Comparison of ENCODE assay signal across 27 mouse cellular contexts in genomic region chr11:29727901-29728300, GRCm38 (mm10). TPM values are rescaled to one million over a fixed set of nuclear protein-coding genes. Genes with fewer than 3 reads are reported as not detected.
A peak's percentile ranks its signal among the peaks of the same experiment; 100 is the strongest.
DNase-seq lines count a peak whose midpoint lies in the region; ATAC-seq and TF ChIP-seq lines count a peak whose summit lies in the region.
"Had no signal": no experiment of that assay in that cellular context is flagged by ENCODE, and none has a peak within 500 bp of the region (broad histone marks: within the 10 kb centered on the region; RNA-seq: fewer than 3 reads in every experiment).

No protein-coding gene starts in this region.

- intact Hi-C loops in gastrocnemius, adult 2 months (cut with DNase I): no loop called here

- H3K9ac ChIP-seq in MEL (ENCODE audit: control insufficient read depth, low read depth, low read length, poor library complexity, severe bottlenecking): no peak overlapping the region
- no peak overlapping the region for H3K9ac ChIP-seq in midbrain, postnatal 0 days (replicated peaks; ENCODE audit: low read length, poor library complexity, severe bottlenecking)
- H3K9ac ChIP-seq: forebrain, embryonic 15.5 days; hindbrain, embryonic 14.5 days; liver, embryonic 13.5 days; lung, embryonic 15.5 days; midbrain, embryonic 13.5 days; neural tube, embryonic 13.5 days had no signal

- H3K27ac ChIP-seq in gastrocnemius, adult 2 months: peak overlapping the region; percentile 86; the same call in 1 of the 2 replicates
- H3K27ac ChIP-seq in MEL (ENCODE audit: control insufficient read depth, low read depth, low read length): no peak overlapping the region
- H3K27ac ChIP-seq in midbrain, postnatal 0 days (ENCODE audit: low read depth, low read length): no peak overlapping the region
- H3K27ac ChIP-seq: embryonic facial prominence, embryonic 10.5 days; forebrain, embryonic 15.5 days; heart, adult 2 months; hindbrain, embryonic 14.5 days; kidney, postnatal 0 days; liver, embryonic 13.5 days; lung, embryonic 15.5 days; midbrain, embryonic 13.5 days; neural tube, embryonic 13.5 days had no signal

- TF ChIP-seq CTCF in gastrocnemius, adult 2 months (IDR thresholded peaks at IDR 0.05): no peak
- no peak for TF ChIP-seq CTCF in MEL (IDR thresholded peaks at IDR 0.05 in 2 of 3, conservative IDR thresholded peaks at IDR 0.05 in 1 of 3; ENCODE audit: control insufficient read depth in 1 of 3, insufficient read depth in 1 of 3, low read depth in 2 of 3, low read length in 3 of 3, poor library complexity in 1 of 3, severe bottlenecking in 1 of 3)
- TF ChIP-seq CTCF in midbrain, postnatal 0 days (IDR thresholded peaks at IDR 0.05): no peak

- H3K36me3 ChIP-seq in MEL (ENCODE audit: control insufficient read depth in 1 of 2, insufficient read depth in 2 of 2, low read length in 2 of 2): peaks cover 3 to 6% of the 10 kb centered on the region in 2 experiments; a peak in 3 of 4 replicates
- H3K36me3 ChIP-seq in midbrain, postnatal 0 days (ENCODE audit: insufficient read depth, low read length): no peaks in the 10 kb centered on the region
- H3K36me3 ChIP-seq: embryonic facial prominence, embryonic 10.5 days; forebrain, embryonic 15.5 days; liver, embryonic 13.5 days; lung, embryonic 15.5 days; midbrain, embryonic 13.5 days; neural tube, embryonic 13.5 days had no signal

- no peak overlapping the region for H3K4me3 ChIP-seq in gastrocnemius, adult 2 months
- no peak overlapping the region for H3K4me3 ChIP-seq in MEL (ENCODE audit: control insufficient read depth in 1 of 2, insufficient read depth in 1 of 2, low read depth in 2 of 2, low read length in 2 of 2)
- H3K4me3 ChIP-seq in midbrain, postnatal 0 days (ENCODE audit: low read depth, low read length): no peak overlapping the region
- H3K4me3 ChIP-seq: embryonic facial prominence, embryonic 10.5 days; forebrain, embryonic 15.5 days; heart, adult 2 months; liver, embryonic 13.5 days; lung, embryonic 15.5 days; megakaryocyte, embryonic 14.5 days; midbrain, embryonic 13.5 days; myocyte; neural tube, embryonic 13.5 days had no signal

- peaks cover 0 to 2% of the 10 kb centered on the region in 2 experiments; a peak in 1 of 4 replicates for H3K4me1 ChIP-seq in MEL (ENCODE audit: control insufficient read depth in 1 of 2, insufficient read depth in 2 of 2, low read length in 2 of 2)
- no peaks in the 10 kb centered on the region for H3K4me1 ChIP-seq in midbrain, postnatal 0 days (ENCODE audit: insufficient read depth, low read length)
- H3K4me1 ChIP-seq: embryonic facial prominence, embryonic 10.5 days; liver, embryonic 13.5 days; lung, embryonic 15.5 days; midbrain, embryonic 13.5 days; neural tube, embryonic 13.5 days had no signal

- TF ChIP-seq EP300 in MEL (IDR thresholded peaks at IDR 0.05; ENCODE audit: low read depth in 1 of 2, low read length in 2 of 2): no peak

- ATAC-seq in granulocyte monocyte progenitor cell, adult 5-6 weeks (replicated peaks; ENCODE audit: poor library complexity, severe bottlenecking): peak; percentile 99
- peak; percentile 86 for ATAC-seq in neutrophil, adult 5-6 weeks (ENCODE audit: extremely low read depth, insufficient number of reproducible peaks, low FRiP score, poor library complexity, severe bottlenecking)
- no peak for ATAC-seq in midbrain, postnatal 0 days (ENCODE audit: low FRiP score)
- ATAC-seq: activated CD4-positive, CD25-positive, alpha-beta regulatory T cell, adult 4 months; forebrain, embryonic 15.5 days; inflammation-experienced regulatory T-cells, adult 6 months; midbrain, embryonic 13.5 days had no signal

- no peak for DNase-seq in gastrocnemius, adult 2 months
- DNase-seq in gastrocnemius, adult 8-10 months (ENCODE audit: low spot score in 2 of 2): no peak
- peak; percentile 76 for DNase-seq in MEL (ENCODE audit: low read depth, low spot score)
- DNase-seq in spleen, postnatal 4 days (ENCODE audit: low spot score in 2 of 2): no peak
- DNase-seq in midbrain, postnatal 0 days (ENCODE audit: low spot score): no peak
- DNase-seq: adrenal gland, postnatal 10 days; cerebellum, adult 9-10 months; gastrocnemius, postnatal 25 days; heart, adult 2 months; kidney, adult 2 months; liver, embryonic 13.5 days; right cerebral cortex, postnatal 4 days; thymus, adult 18-20 months; thymus, postnatal 36 days had no signal

- WGBS in midbrain, postnatal 0 days: 78% methylated on average over 1 of the region's 1 CpGs

- H3K4me2 ChIP-seq in midbrain, postnatal 0 days (ENCODE audit: low read depth, low read length, poor library complexity, severe bottlenecking): no peak overlapping the region
- H3K4me2 ChIP-seq: forebrain, embryonic 15.5 days; hindbrain, embryonic 14.5 days; liver, embryonic 13.5 days; lung, embryonic 15.5 days; midbrain, embryonic 13.5 days; neural tube, embryonic 13.5 days had no signal

- no peak for TF ChIP-seq POLR2A in MEL (IDR thresholded peaks at IDR 0.05; ENCODE audit: control insufficient read depth in 1 of 2, insufficient read depth in 1 of 2, low read depth in 1 of 2, low read length in 2 of 2, poor library complexity in 1 of 2)

- no peaks in the 10 kb centered on the region for H3K27me3 ChIP-seq in MEL (ENCODE audit: control insufficient read depth in 1 of 2, insufficient read depth in 2 of 2, low read length in 2 of 2)
- H3K27me3 ChIP-seq in midbrain, postnatal 0 days (ENCODE audit: insufficient read depth, low read length): no peaks in the 10 kb centered on the region
- H3K27me3 ChIP-seq: forebrain, embryonic 15.5 days; liver, embryonic 13.5 days; lung, embryonic 15.5 days; megakaryocyte, embryonic 14.5 days; midbrain, embryonic 13.5 days; neural tube, embryonic 13.5 days had no signal

- H3K9me3 ChIP-seq in MEL (replicated peaks; ENCODE audit: insufficient read depth, low read length): no peaks in the 10 kb centered on the region
- H3K9me3 ChIP-seq in midbrain, postnatal 0 days (ENCODE audit: low read length): no peaks in the 10 kb centered on the region
- H3K9me3 ChIP-seq: embryonic facial prominence, embryonic 10.5 days; forebrain, embryonic 15.5 days; liver, embryonic 13.5 days; lung, embryonic 15.5 days; megakaryocyte, embryonic 14.5 days; midbrain, embryonic 13.5 days; neural tube, embryonic 13.5 days had no signal

- no peak for TF ChIP-seq RAD21 in MEL (IDR thresholded peaks at IDR 0.05; ENCODE audit: low read depth, low read length)

- peaks cover 6% of the 10 kb centered on the region; the same call in 1 of the 2 replicates for H3K79me2 ChIP-seq in MEL (ENCODE audit: control insufficient read depth, insufficient read depth, low read length, poor library complexity)

TF ChIP-seq in MEL, 35 proteins besides CTCF, POLR2A, EP300 and RAD21:
- TF ChIP-seq MAX (IDR thresholded peaks at IDR 0.05; ENCODE audit: low read length) (0 out of 2 replicates have a peak, but pooled peaks have one; percentile 15), MAFK (IDR thresholded peaks at IDR 0.05; ENCODE audit: borderline replicate concordance, low read depth, low read length) (no peak)
TF ChIP-seq in MEL: peak in this region for 1.

RNA-seq across cellular contexts. Expression of gene Rtn4, which starts 35.2 kb away (rescaled TPM):
- 100 to 1,000 TPM; 639 to 764 TPM for total RNA-seq in gastrocnemius, adult 2 months (2021)
- total RNA-seq in gastrocnemius, adult 8-10 months (2022): 100 to 1,000 TPM; 621 to 893 (median 770) TPM
- 46.5 and 53.1 TPM in 2 replicates for total RNA-seq in MEL (2012; rRNA removed)
- 100 to 1,000 TPM in 1 of 2 experiments, 10 to 100 TPM in 1; 57.8 to 202 TPM for polyA plus RNA-seq in MEL (2012; ENCODE audit: insufficient read depth in 1 of 2, insufficient read length in 2 of 2, low read depth in 1 of 2, low replicate concordance in 2 of 2, missing spikeins in 1 of 2)
- 61.8 and 68.1 TPM in 2 replicates for total RNA-seq in granulocyte monocyte progenitor cell, adult 5-6 weeks (2014; fragmentation: Nextera tagmentation)
- total RNA-seq in granulocyte monocyte progenitor cell, adult 5-6 weeks (2017): 60.3 and 62.0 TPM in 2 replicates
- total RNA-seq in neutrophil, adult 5-6 weeks (2017): 153 and 155 TPM in 2 replicates
- total RNA-seq in midbrain, postnatal 0 days (2014; rRNA removed): 322 and 368 TPM in 2 replicates
- polyA plus RNA-seq in midbrain, postnatal 0 days (2015; fragmentation: Nextera tagmentation; extraction: Ambion mirVana): 144 and 153 TPM in 2 replicates
